Mouse (Mus musculus): Measurements from ENCODE around the gene Bcat2.
A peak's percentile ranks its signal among the peaks of the same experiment; 100 is the strongest.

Gene Bcat2

GRCm38 (mm10) chr7:45626571-45627076 is 56.7 kb downstream of the Bcat2 start:
- no peak for DNase-seq (ENCODE audit: low spot score)

DNA sequence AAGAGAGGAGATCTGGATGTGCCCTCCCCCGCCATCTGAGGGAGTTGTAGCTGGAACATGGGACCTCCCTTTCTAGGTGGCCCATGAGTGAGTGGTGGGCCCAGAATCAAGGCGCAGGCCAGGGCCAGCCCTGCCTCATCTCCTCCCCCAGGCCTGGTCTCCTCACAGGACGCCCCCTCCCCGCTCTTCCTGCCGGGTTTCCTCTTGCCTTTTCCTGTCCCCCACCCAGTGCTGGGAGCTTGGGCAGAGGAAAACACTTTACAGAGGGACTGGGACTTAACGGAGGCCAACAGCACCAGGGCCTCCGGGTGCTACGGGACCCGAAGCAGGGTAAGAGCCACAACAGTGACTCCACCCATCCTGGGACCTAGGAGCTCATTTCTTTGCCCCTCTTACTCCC is 57.3 kb downstream of the Bcat2 start, which contains the start of gene Rasip1:
Rasip1 (plus strand) TSS at position 228 of the 400 bp plus-strand sequence.
- DNase-seq (ENCODE audit: low spot score): no peak

DNA sequence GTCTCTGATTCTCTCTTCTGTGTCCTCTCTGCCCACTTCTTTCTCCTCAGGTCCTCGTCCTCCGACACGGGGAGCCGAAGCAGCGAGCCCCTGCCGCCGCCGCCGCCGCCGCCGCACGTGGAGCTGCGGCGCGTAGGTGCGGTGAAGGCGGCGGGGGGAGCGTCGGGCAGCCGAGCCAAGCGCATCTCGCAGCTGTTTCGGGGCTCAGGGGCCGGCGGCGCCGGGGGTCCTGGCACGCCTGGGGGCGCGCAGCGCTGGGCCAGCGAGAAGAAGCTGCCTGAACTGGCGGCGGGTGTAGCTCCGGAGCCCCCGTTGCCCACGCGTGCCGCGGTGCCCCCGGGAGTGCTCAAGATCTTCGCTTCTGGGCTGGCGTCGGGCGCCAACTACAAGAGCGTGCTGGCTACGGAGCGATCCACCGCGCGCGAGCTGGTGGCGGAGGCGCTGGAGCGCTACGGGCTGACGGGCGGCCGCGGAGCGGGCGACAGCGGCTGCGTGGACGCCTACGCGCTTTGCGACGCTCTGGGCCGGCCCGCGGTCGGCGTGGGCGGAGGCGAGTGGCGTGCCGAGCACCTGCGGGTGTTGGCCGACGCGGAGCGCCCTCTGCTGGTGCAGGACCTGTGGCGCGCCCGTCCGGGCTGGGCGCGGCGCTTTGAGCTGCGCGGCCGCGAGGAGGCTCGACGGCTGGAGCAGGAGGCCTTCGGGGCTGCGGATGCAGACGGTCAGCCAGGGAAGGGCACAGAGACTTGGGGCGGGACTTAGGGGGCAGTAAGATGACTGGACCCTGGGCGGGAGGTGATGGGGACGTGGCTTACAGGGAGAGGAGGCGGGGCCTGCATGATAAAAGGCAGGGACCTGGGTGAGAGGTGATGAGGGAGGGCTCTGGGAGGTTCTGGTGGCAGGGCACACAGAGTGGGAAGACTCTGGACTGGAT is 58.7 kb downstream of the Bcat2 start:
- peak; percentile 73 for DNase-seq (ENCODE audit: low spot score)

DNA sequence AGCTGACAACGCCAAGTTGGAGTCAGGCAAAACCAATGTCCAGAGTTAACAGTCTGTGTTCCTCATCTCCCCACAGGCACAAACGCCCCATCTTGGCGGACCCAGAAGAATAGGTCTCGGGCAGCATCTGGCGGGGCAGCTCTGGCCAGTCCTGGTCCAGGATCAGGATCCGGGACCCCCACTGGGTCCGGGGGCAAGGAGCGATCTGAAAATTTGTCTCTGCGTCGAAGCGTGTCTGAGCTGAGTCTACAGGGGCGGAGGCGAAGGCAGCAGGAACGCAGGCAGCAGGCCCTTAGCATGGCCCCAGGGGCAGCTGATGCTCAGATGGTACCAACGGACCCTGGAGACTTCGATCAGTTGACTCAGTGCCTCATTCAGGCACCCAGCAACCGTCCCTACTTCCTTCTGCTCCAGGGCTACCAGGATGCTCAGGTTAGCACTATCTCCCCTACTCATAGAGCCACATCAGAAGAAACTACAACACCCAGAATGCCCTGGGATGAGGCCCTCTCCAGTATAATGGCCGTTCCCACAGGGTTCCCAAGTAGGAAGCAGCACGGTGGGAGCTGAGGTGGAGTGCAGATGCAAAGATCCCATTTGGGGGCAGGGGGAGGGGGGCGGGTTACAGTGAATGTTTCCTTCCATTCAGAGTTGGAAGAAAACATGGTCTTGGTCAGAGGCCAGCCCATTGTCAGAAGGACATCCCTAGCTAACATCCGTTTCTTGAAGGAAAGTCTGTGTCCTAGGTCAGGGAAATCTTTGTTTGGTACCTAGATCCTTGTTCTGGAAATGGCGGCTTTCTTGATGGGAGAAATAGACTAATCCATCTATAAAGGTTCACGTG is 60.3 kb downstream of the Bcat2 start:
- no peak for DNase-seq (ENCODE audit: low spot score)

GRCm38 (mm10) chr7:45632499-45632898 is 62.5 kb downstream of the Bcat2 start:
- no peak for DNase-seq (ENCODE audit: low spot score)

GRCm38 (mm10) chr7:45634946-45635681 is 65.2 kb downstream of the Bcat2 start:
- no peak for DNase-seq (ENCODE audit: low spot score)

- DNase-seq (ENCODE audit: low spot score): no peak
Observed at GRCm38 (mm10) chr7:45635711-45636688, 66.0 kb downstream of the Bcat2 start.

GRCm38 (mm10) chr7:45637710-45638109 is 67.8 kb downstream of the Bcat2 start:
- DNase-seq (ENCODE audit: low spot score): no peak

DNA sequence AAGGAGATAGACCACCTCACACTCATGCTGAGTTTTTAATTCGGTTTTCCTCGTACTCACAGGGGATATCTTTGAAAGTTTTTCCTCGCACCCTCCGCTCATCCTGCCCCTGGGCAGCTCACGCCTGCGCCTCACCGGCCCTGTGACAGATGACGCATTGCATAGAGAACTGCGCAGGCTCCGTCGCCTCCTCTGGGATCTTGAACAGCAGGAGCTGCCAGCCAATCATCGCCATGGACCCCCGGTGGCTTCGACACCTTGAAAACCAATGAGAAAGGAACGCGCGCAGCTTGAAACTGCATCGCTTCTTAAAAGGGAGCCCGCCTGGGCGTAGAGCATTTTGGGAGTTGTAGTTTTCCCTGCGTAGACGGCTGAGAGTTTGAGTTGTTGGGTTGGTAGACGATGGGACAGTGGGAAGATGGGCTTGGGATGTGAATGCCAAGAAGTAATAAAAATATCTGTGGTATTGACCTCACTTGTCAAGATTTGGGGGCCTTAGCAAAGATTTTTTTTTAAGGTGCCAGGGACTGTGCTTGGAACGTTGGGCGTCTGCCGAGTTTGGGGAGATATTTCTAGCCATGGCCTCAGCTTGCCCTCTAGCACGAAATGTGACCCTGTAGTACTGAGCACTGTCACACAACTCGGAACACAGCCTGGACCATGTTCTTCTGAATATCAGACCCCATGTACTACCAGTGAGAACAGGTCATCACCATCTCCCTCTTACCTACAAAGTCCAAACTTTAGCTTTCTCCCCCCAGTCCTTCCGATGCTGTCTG is 68.9 kb downstream of the Bcat2 start:
- DNase-seq (ENCODE audit: low spot score): peak; percentile 74
